Mouse (Mus musculus) heart, embryonic 14.5 days (tissue): ENCODE measurements at regions not wholly inside any gene's neighbourhood (a gene's known extent, or its start where the extent isn't known, plus 50 kb on each side); places are given as distances from the start of the nearest gene placed in this dataset.

Experiments
- ATAC-seq: fragments of 200-750 bp; cut with Nextera tagmentation; 2 replicates; pipeline ENCODE4 v1.8.0; 2017; ENCODE audit warnings: low read depth, moderate TSS enrichment; ENCODE audit not compliant: insufficient number of reproducible peaks, insufficient read depth, low FRiP score
- H3K27ac ChIP-seq, 2 experiments: fragments of 200-500 bp in 1 of 2; fragments of 300-500 bp in 1 of 2; sonication (generic) in 1 of 2; replicated peaks in 1 of 2; 2 replicates each; pipeline ENCODE4 v1.5.1; 2012 to 2014; ENCODE audit warnings: low read depth in 2 of 2, low read length in 2 of 2, control low read depth in 1 of 2, mild to moderate bottlenecking in 1 of 2, mixed read lengths in 1 of 2; ENCODE audit not compliant: control insufficient read depth in 1 of 2, insufficient read depth in 1 of 2
- H3K27me3 ChIP-seq: fragments of 300-500 bp; sonication (generic); 2 replicates; pipeline ENCODE4 v1.6.1; 2014; ENCODE audit warnings: mild to moderate bottlenecking, low read length, control low read depth; ENCODE audit not compliant: control insufficient read depth, insufficient read depth
- H3K36me3 ChIP-seq: fragments of 300-500 bp; sonication (generic); 2 replicates; pipeline ENCODE4 v1.6.1; 2014; ENCODE audit warnings: mild to moderate bottlenecking, control low read depth, low read length, mixed read lengths; ENCODE audit not compliant: control insufficient read depth, insufficient read depth
- H3K4me1 ChIP-seq, 2 experiments: fragments of 200-500 bp in 1 of 2; fragments of 300-500 bp in 1 of 2; sonication (generic) in 1 of 2; 2 replicates each; pipeline ENCODE4 v1.6.1; 2012 to 2014; ENCODE audit warnings: low read length in 2 of 2, control low read depth in 1 of 2, mixed read lengths in 1 of 2; ENCODE audit not compliant: control insufficient read depth in 2 of 2, insufficient read depth in 2 of 2
- H3K4me2 ChIP-seq: fragments of 300-500 bp; sonication (generic); 2 replicates; pipeline ENCODE4 v1.6.1; 2014; ENCODE audit warnings: mild to moderate bottlenecking, low read length
- H3K4me3 ChIP-seq, 2 experiments: fragments of 200-500 bp in 1 of 2; fragments of 300-500 bp in 1 of 2; sonication (generic) in 1 of 2; 2 replicates each; pipeline ENCODE4 v1.5.1; 2012 to 2014; ENCODE audit warnings: low read length in 2 of 2, mild to moderate bottlenecking in 2 of 2, control low read depth in 1 of 2, low read depth in 1 of 2, moderate library complexity in 1 of 2; ENCODE audit not compliant: control insufficient read depth in 1 of 2, insufficient read depth in 1 of 2
- H3K9ac ChIP-seq: fragments of 300-500 bp; sonication (generic); 2 replicates; pipeline ENCODE4 v1.6.1; 2014; ENCODE audit warnings: mild to moderate bottlenecking, low read length
- H3K9me3 ChIP-seq: fragments of 300-500 bp; sonication (generic); 2 replicates; pipeline ENCODE4 v1.6.1; 2016; ENCODE audit warnings: low read length, control low read depth; ENCODE audit not compliant: control insufficient read depth
- WGBS: fragments of 180-500 bp; shearing (Covaris S2); extraction: QIAGEN DNeasy Blood & Tissue Kit; methylation state at CpG from one replicate; pipeline ENCODE4 v1.1.7; 2014; 5-methylcytosine and 5-hydroxymethylcytosine counted together

DNA sequence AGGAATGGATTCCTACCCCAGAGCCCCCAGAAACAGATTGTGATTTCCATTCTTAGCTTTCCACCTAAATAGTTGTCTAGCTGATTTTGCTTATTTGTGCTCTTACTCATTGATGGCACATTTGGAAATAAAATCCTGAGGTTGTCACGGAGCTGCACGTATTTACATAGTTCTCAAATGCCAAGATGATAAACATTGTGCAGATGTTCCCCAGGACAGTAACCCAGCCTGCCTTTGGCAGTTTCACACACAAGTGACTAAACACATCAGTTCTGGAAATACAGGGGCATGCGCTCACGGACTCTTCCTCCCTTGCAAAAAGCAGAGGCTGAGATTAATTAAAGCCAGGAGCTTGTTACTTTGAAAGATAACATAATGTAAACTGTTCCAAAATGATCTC lies 83.1 kb upstream of the Tyw5 start:
- no peak overlapping the region for H3K4me2 ChIP-seq
- WGBS, result 67% methylated on average over 4 of the region's 4 CpGs
- H3K36me3 ChIP-seq, result no peaks in the 10 kb centered on the region
- H3K4me1 ChIP-seq, result no peaks in the 10 kb centered on the region
- no peak overlapping the region for H3K4me3 ChIP-seq
- no peaks in the 10 kb centered on the region for H3K9me3 ChIP-seq
- H3K27ac ChIP-seq, result no peak overlapping the region
- no peaks in the 10 kb centered on the region for H3K27me3 ChIP-seq
- ATAC-seq, result no peak
- no peak overlapping the region for H3K9ac ChIP-seq

GRCm38 (mm10) chr1:57492696-57493095 lies 85.8 kb upstream of the Tyw5 start:
- Histone ChIP-seq H3K4me1 (no peaks in the 10 kb centered on the region), H3K27me3 (no peaks in the 10 kb centered on the region), H3K4me3 (no peak overlapping the region), H3K27ac (no peak overlapping the region), H3K9me3 (no peaks in the 10 kb centered on the region), H3K36me3 (no peaks in the 10 kb centered on the region), H3K4me2 (no peak overlapping the region), H3K9ac (no peak overlapping the region)
- WGBS, result 69% methylated on average over 2 of the region's 2 CpGs
- no peak for ATAC-seq

- 65% methylated on average over 8 of the region's 8 CpGs for WGBS
- Histone ChIP-seq H3K27ac (no peak overlapping the region), H3K4me1 (no peaks in the 10 kb centered on the region), H3K9me3 (no peaks in the 10 kb centered on the region), H3K9ac (no peak overlapping the region), H3K27me3 (no peaks in the 10 kb centered on the region), H3K36me3 (no peaks in the 10 kb centered on the region), H3K4me2 (no peak overlapping the region), H3K4me3 (no peak overlapping the region)
- no peak for ATAC-seq
Observed at GRCm38 (mm10) chr1:57497489-57498037, 90.7 kb upstream of the Tyw5 start.

- no peak for ATAC-seq
- Histone ChIP-seq H3K27ac (no peak overlapping the region), H3K27me3 (no peaks in the 10 kb centered on the region), H3K4me2 (no peak overlapping the region), H3K4me1 (no peaks in the 10 kb centered on the region), H3K9me3 (no peaks in the 10 kb centered on the region), H3K9ac (no peak overlapping the region), H3K4me3 (no peak overlapping the region), H3K36me3 (no peaks in the 10 kb centered on the region)
- WGBS, result 59% methylated on average over 9 of the region's 9 CpGs
Observed at GRCm38 (mm10) chr1:57510359-57511120, 103.6 kb upstream of the Tyw5 start.

- Histone ChIP-seq H3K4me2 (no peak overlapping the region), H3K9ac (no peak overlapping the region), H3K36me3 (no peaks in the 10 kb centered on the region), H3K4me3 (no peak overlapping the region), H3K27ac (no peak overlapping the region), H3K27me3 (no peaks in the 10 kb centered on the region), H3K4me1 (no peaks in the 10 kb centered on the region), H3K9me3 (no peaks in the 10 kb centered on the region)
- WGBS, result 90% methylated on average over 2 of the region's 2 CpGs
- ATAC-seq, result no peak
Observed at GRCm38 (mm10) chr1:57511902-57512301, 105.0 kb upstream of the Tyw5 start.

DNA sequence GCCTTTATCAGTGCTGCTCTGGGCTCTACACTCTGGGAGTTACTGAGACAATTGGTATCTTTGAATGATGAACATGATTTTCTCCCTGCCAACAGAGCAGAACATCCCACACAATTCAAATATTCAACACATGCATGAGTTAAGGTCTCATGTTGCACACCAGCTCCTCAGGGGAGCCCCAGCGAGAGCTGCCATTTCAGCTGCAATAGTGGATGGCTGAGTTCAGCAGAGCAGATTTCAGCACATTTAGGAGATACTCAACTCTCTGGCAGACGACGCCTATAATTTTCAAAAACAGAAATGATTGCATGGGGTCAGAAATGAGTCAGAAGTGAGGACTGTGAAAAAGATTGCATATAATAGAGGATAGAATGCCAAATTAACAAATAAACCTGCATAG lies 105.6 kb upstream of the Tyw5 start:
- H3K4me1 ChIP-seq, result no peaks in the 10 kb centered on the region
- no peak overlapping the region for H3K27ac ChIP-seq
- no peak overlapping the region for H3K4me3 ChIP-seq
- 66% methylated on average over 3 of the region's 3 CpGs for WGBS
- no peak for ATAC-seq
- H3K27me3 ChIP-seq, result no peaks in the 10 kb centered on the region
- H3K4me2 ChIP-seq, result no peak overlapping the region
- no peaks in the 10 kb centered on the region for H3K9me3 ChIP-seq
- H3K36me3 ChIP-seq, result no peaks in the 10 kb centered on the region
- no peak overlapping the region for H3K9ac ChIP-seq

- Histone ChIP-seq H3K27ac (no peak overlapping the region), H3K9me3 (no peaks in the 10 kb centered on the region), H3K4me1 (peaks cover 0 to 13% of the 10 kb centered on the region in 2 experiments; a peak in 2 of 4 replicates), H3K4me2 (no peak overlapping the region), H3K4me3 (no peak overlapping the region), H3K9ac (no peak overlapping the region), H3K27me3 (no peaks in the 10 kb centered on the region), H3K36me3 (no peaks in the 10 kb centered on the region)
- 33% methylated on average over 4 of the region's 4 CpGs for WGBS
- no peak for ATAC-seq
Observed at GRCm38 (mm10) chr1:57525965-57526364, 119.1 kb upstream of the Tyw5 start.

DNA sequence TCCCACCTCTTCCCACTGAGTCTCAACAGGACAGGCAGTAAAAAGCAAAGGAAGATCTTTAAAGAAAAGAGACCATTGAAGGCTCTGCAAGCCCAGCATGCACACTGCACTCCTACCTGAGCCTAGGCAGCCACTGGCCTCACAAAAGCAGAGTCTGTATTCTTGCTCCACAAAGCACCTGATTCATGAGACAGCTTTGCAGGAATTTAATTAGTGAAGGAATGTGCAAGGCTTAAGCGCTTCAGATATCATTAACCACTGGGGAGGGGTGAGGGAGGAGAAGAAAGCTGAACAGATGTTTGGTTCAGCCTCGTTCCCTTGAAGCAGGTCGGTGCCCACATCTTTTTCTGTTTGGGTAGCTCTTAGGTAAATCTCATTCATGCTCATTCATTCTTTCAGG lies 121.8 kb upstream of the Tyw5 start:
- no peak overlapping the region for H3K9ac ChIP-seq
- H3K36me3 ChIP-seq, result no peaks in the 10 kb centered on the region
- WGBS, result 48% methylated on average over 3 of the region's 3 CpGs
- no peak overlapping the region for H3K4me2 ChIP-seq
- H3K4me1 ChIP-seq, result peaks cover 0 to 13% of the 10 kb centered on the region in 2 experiments; a peak in 2 of 4 replicates
- H3K27ac ChIP-seq, result no peak overlapping the region
- no peak for ATAC-seq
- H3K4me3 ChIP-seq, result no peak overlapping the region
- no peaks in the 10 kb centered on the region for H3K27me3 ChIP-seq
- no peaks in the 10 kb centered on the region for H3K9me3 ChIP-seq
